Mouse (Mus musculus) MEL (cell line): ENCODE measurements at regions not wholly inside any gene's neighbourhood (a gene's known extent, or its start where the extent isn't known, plus 50 kb on each side); places are given as distances from the start of the nearest gene placed in this dataset.
A peak's percentile ranks its signal among the peaks of the same experiment; 100 is the strongest.

Source experiments
- DNase-seq: peaks from one replicate; pipeline ENCODE4 v3.0.0; 2011; ENCODE audit warnings: low read depth, low spot score
- H3K27ac ChIP-seq: 2 replicates; pipeline ENCODE4 v1.5.1; 2012; ENCODE audit warnings: low read depth, mild to moderate bottlenecking, control low read depth, low read length, moderate library complexity; ENCODE audit not compliant: control insufficient read depth
- H3K27me3 ChIP-seq, 2 experiments: fragments of 150-350 bp in 1 of 2; sonication (generic) in 1 of 2; 2 replicates each; pipeline ENCODE4 v1.6.1; 2012; ENCODE audit warnings: low read length in 2 of 2, mild to moderate bottlenecking in 2 of 2, improper control_type of control experiment in 1 of 2, moderate library complexity in 1 of 2; ENCODE audit not compliant: insufficient read depth in 2 of 2, control insufficient read depth in 1 of 2
- H3K36me3 ChIP-seq, 2 experiments: 2 replicates each; pipeline ENCODE4 v1.6.1; 2012 to 2014; ENCODE audit warnings: low read length in 2 of 2, improper control_type of control experiment in 1 of 2, inconsistent platforms in 1 of 2, mild to moderate bottlenecking in 1 of 2; ENCODE audit not compliant: insufficient read depth in 2 of 2, control insufficient read depth in 1 of 2
- H3K4me1 ChIP-seq, 2 experiments: fragments of 150-350 bp in 1 of 2; sonication (generic) in 1 of 2; 2 replicates each; pipeline ENCODE4 v1.6.1; 2012; ENCODE audit warnings: low read length in 2 of 2, improper control_type of control experiment in 1 of 2, mild to moderate bottlenecking in 1 of 2; ENCODE audit not compliant: insufficient read depth in 2 of 2, control insufficient read depth in 1 of 2
- H3K4me3 ChIP-seq, 2 experiments: fragments of 150-350 bp in 1 of 2; sonication (generic) in 1 of 2; 2 replicates each; pipeline ENCODE4 v1.5.1; 2012; ENCODE audit warnings: low read depth in 2 of 2, low read length in 2 of 2, mild to moderate bottlenecking in 2 of 2, moderate library complexity in 2 of 2, control low read depth in 1 of 2, improper control_type of control experiment in 1 of 2; ENCODE audit not compliant: control insufficient read depth in 1 of 2, insufficient read depth in 1 of 2
- H3K79me2 ChIP-seq: 2 replicates; pipeline ENCODE4 v1.6.1; 2012; ENCODE audit warnings: mild to moderate bottlenecking, low read length, moderate library complexity; ENCODE audit not compliant: control insufficient read depth, poor library complexity, insufficient read depth
- H3K9ac ChIP-seq: 2 replicates; pipeline ENCODE4 v1.6.1; 2012; ENCODE audit warnings: low read depth, mild to moderate bottlenecking, control low read depth, low read length, moderate library complexity; ENCODE audit not compliant: control insufficient read depth, poor library complexity, severe bottlenecking
- H3K9me3 ChIP-seq: fragments of 150-350 bp; sonication (generic); replicated peaks from 2 replicates; pipeline ENCODE4 v1.6.1; 2012; ENCODE audit warnings: mild to moderate bottlenecking, low read length, improper control_type of control experiment, moderate library complexity; ENCODE audit not compliant: insufficient read depth
- BHLHE40 ChIP-seq: IDR thresholded peaks from 2 replicates; pipeline ENCODE4 v1.6.1; 2012; ENCODE audit warnings: low read depth, mild to moderate bottlenecking, inconsistent platforms, low read length, improper control_type of control experiment, borderline replicate concordance
- CHD1 ChIP-seq: IDR thresholded peaks from 2 replicates; pipeline ENCODE4 v1.6.1; 2012; ENCODE audit warnings: low read depth, mild to moderate bottlenecking, inconsistent platforms, low read length, improper control_type of control experiment
- E2F4 ChIP-seq: IDR thresholded peaks from 2 replicates; pipeline ENCODE4 v1.6.1; 2011; ENCODE audit warnings: low read depth, low read length, improper control_type of control experiment, borderline replicate concordance
- EP300 ChIP-seq, 2 experiments: IDR thresholded peaks; 2 replicates each; pipeline ENCODE4 v1.6.1; 2011; ENCODE audit warnings: improper control_type of control experiment in 2 of 2, low read length in 2 of 2, low read depth in 1 of 2, mild to moderate bottlenecking in 1 of 2
- ETS1 ChIP-seq: IDR thresholded peaks from 2 replicates; pipeline ENCODE4 v1.6.1; 2012; ENCODE audit warnings: low read depth, mild to moderate bottlenecking, inconsistent platforms, low read length, improper control_type of control experiment, moderate library complexity
- GATA1 ChIP-seq: IDR thresholded peaks from 2 replicates; pipeline ENCODE4 v1.6.1; 2011; ENCODE audit warnings: low read depth, low read length, improper control_type of control experiment
- HCFC1 ChIP-seq: IDR thresholded peaks from 2 replicates; pipeline ENCODE4 v1.6.1; 2012; ENCODE audit warnings: low read depth, mild to moderate bottlenecking, inconsistent platforms, low read length, improper control_type of control experiment, moderate library complexity
- JUND ChIP-seq: IDR thresholded peaks from 2 replicates; pipeline ENCODE4 v1.6.1; 2011; ENCODE audit warnings: low read depth, mild to moderate bottlenecking, improper control_type of control experiment, low read length
- MAFK ChIP-seq: IDR thresholded peaks from 2 replicates; pipeline ENCODE4 v1.6.1; 2011; ENCODE audit warnings: low read depth, mild to moderate bottlenecking, low read length, improper control_type of control experiment, borderline replicate concordance
- MAX ChIP-seq: IDR thresholded peaks from 2 replicates; pipeline ENCODE4 v1.6.1; 2011; ENCODE audit warnings: low read length, improper control_type of control experiment
- MXI1 ChIP-seq: IDR thresholded peaks from 2 replicates; pipeline ENCODE4 v1.6.1; 2011; ENCODE audit warnings: mild to moderate bottlenecking, low read depth, low read length, improper control_type of control experiment
- MYB ChIP-seq: IDR thresholded peaks from 2 replicates; pipeline ENCODE4 v1.6.1; 2011; ENCODE audit warnings: mild to moderate bottlenecking, low read depth, low read length, improper control_type of control experiment
- NELFE ChIP-seq: IDR thresholded peaks from 2 replicates; pipeline ENCODE4 v1.6.1; 2011; ENCODE audit warnings: low read depth, low read length, improper control_type of control experiment
- NRF1 ChIP-seq: IDR thresholded peaks from 2 replicates; pipeline ENCODE4 v1.6.1; 2014; ENCODE audit warnings: low read depth, mild to moderate bottlenecking, inconsistent platforms, low read length, improper control_type of control experiment, moderate library complexity; ENCODE audit not compliant: poor library complexity, insufficient read depth, severe bottlenecking
- POLR2AphosphoS2 ChIP-seq: IDR thresholded peaks from 2 replicates; pipeline ENCODE4 v1.6.1; 2011; ENCODE audit warnings: low read length, improper control_type of control experiment
- RAD21 ChIP-seq: IDR thresholded peaks from 2 replicates; pipeline ENCODE4 v1.6.1; 2011; ENCODE audit warnings: mild to moderate bottlenecking, low read depth, low read length, improper control_type of control experiment
- SMC3 ChIP-seq: IDR thresholded peaks from 2 replicates; pipeline ENCODE4 v1.6.1; 2011; ENCODE audit warnings: low read depth, low read length, improper control_type of control experiment
- TCF12 ChIP-seq: IDR thresholded peaks from 2 replicates; pipeline ENCODE4 v1.6.1; 2014; ENCODE audit warnings: low read depth, mild to moderate bottlenecking, inconsistent platforms, low read length, improper control_type of control experiment, moderate library complexity
- USF1 ChIP-seq: IDR thresholded peaks from 2 replicates; pipeline ENCODE4 v1.6.1; 2014; ENCODE audit warnings: low read depth, mild to moderate bottlenecking, inconsistent platforms, low read length, improper control_type of control experiment, moderate library complexity
- USF2 ChIP-seq, 2 experiments: IDR thresholded peaks; 2 replicates each; pipeline ENCODE4 v1.6.1; 2011 to 2012; ENCODE audit warnings: improper control_type of control experiment in 2 of 2, low read length in 2 of 2, borderline replicate concordance in 1 of 2, inconsistent platforms in 1 of 2, low read depth in 1 of 2, mild to moderate bottlenecking in 1 of 2; ENCODE audit not compliant: insufficient read depth in 1 of 2
- ZC3H11A ChIP-seq: IDR thresholded peaks from 2 replicates; pipeline ENCODE4 v1.6.1; 2012; ENCODE audit warnings: low read depth, mild to moderate bottlenecking, inconsistent platforms, low read length, improper control_type of control experiment
- ZMIZ1 ChIP-seq: IDR thresholded peaks from 2 replicates; pipeline ENCODE4 v1.6.1; 2012; ENCODE audit warnings: low read depth, mild to moderate bottlenecking, inconsistent platforms, low read length, improper control_type of control experiment, moderate library complexity
- ZNF384 ChIP-seq: IDR thresholded peaks from 2 replicates; pipeline ENCODE4 v1.6.1; 2012; ENCODE audit warnings: low read depth, mild to moderate bottlenecking, inconsistent platforms, low read length, improper control_type of control experiment

DNA sequence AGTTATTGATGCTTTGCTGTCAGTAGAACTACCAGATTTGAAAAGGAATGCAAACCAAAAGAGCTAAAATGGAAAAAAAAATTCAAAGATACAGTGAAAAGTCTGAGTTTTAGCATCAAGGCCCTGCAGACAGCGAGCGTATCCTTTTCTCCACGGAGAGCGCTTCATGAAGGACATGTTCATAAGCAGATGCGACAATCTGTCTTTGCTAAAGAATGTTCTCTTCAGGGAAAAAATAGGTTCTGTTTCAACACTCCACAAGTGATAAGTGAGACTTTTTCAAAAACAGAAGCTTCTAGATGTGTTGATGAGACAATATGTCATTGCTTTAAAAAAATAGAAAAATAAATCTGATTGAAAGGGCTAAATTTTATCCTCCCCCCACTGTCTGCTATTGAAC, 147.4 kb upstream of the 1700003H04Rik start:
- Histone ChIP-seq H3K9ac (no peak overlapping the region), H3K9me3 (no peaks in the 10 kb centered on the region), H3K79me2 (no peaks in the 10 kb centered on the region), H3K27ac (no peak overlapping the region), H3K27me3 (no peaks in the 10 kb centered on the region), H3K4me1 (no peaks in the 10 kb centered on the region), H3K4me3 (no peak overlapping the region), H3K36me3 (no peaks in the 10 kb centered on the region)
- no peak for DNase-seq
- TF ChIP-seq ZC3H11A (no peak), MXI1 (no peak), NRF1 (no peak), NELFE (no peak), RAD21 (no peak), ETS1 (no peak), CHD1 (no peak), JUND (no peak), MAFK (no peak), BHLHE40 (no peak)

DNA sequence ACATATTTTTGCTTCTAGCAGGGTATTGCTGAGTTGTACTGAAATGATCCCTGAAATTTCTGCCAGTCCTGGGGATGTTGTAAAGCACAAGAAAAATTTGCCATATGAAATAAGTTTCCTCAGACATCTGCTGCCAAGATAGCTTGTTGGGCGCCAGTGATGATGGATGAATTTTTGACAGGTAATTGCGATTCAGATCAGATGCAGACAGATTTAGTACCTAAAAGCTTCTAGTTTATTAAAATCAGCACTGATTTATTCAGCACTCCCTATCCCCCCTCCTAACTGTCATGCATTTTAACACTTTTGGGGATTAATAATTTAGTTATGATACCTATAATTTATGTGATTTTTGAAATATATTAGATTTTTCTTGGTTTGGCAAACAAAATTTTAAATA, 131.3 kb upstream of the 1700003H04Rik start:
- no peaks in the 10 kb centered on the region for H3K36me3 ChIP-seq
- H3K27ac ChIP-seq: no peak overlapping the region
- TF ChIP-seq GATA1: no peak
- H3K4me1 ChIP-seq: no peaks in the 10 kb centered on the region; a peak in 1 of 4 replicates
- no peak overlapping the region for H3K9ac ChIP-seq
- H3K4me3 ChIP-seq: no peak overlapping the region
- DNase-seq: no peak
- no peaks in the 10 kb centered on the region for H3K27me3 ChIP-seq
- no peaks in the 10 kb centered on the region for H3K9me3 ChIP-seq
- no peaks in the 10 kb centered on the region for H3K79me2 ChIP-seq

DNA sequence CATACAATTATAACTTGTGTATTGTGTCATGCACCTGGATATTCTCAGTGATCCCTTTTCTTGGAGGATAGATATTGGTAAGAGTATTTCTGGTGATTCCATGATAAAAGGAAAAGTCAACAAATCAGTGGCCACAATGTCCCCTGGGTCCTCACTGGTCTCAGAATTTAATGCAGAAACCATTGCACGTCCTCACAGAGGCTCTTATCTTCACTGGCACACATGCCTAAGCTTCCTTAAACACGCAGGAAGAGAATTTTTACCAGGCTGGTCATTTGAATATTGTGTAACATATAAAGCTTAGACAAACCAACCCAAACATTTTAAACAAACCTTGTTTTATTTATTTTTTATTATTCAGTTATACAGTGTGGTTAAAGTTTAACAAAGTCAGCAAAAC, 92.7 kb upstream of the 1700003H04Rik start:
- Histone ChIP-seq H3K36me3 (peaks cover 0 to 2% of the 10 kb centered on the region in 2 experiments; a peak in 1 of 4 replicates), H3K27me3 (no peaks in the 10 kb centered on the region), H3K79me2 (no peaks in the 10 kb centered on the region), H3K4me3 (no peak overlapping the region), H3K9me3 (no peaks in the 10 kb centered on the region), H3K4me1 (no peaks in the 10 kb centered on the region), H3K27ac (no peak overlapping the region), H3K9ac (no peak overlapping the region)
- TF ChIP-seq NELFE (no peak), ZNF384 (no peak), MAX (no peak), SMC3 (no peak), MYB (no peak), POLR2AphosphoS2 (no peak), MAFK (no peak), JUND (no peak), CHD1 (no peak), E2F4 (no peak), TCF12 (0 out of 2 replicates have a peak, but pooled peaks have one; percentile 37), ETS1 (no peak), ZMIZ1 (no peak), EP300 (IDR thresholded peaks at IDR 0.05; ENCODE audit: low read depth in 1 of 2, low read length in 2 of 2) (peak; percentile 43 to 49; a peak in 2 of 4 replicates), USF2 (IDR thresholded peaks at IDR 0.05; ENCODE audit: borderline replicate concordance in 1 of 2, insufficient read depth in 1 of 2, low read depth in 1 of 2, low read length in 2 of 2) (no peak), GATA1 (peak; percentile 44), ZC3H11A (no peak), HCFC1 (no peak), USF1 (no peak)
- peak; percentile 42 for DNase-seq
